Mouse (Mus musculus) embryo, embryonic 10 days (tissue): ENCODE measurements around the gene Gm6812.
"Not testable (repeated sequence)": the region's sequence is repeated elsewhere in the genome, so short reads cannot be mapped to it uniquely, and the experiment has no call there.

ENCODE experiments used
- DNase-seq: peaks from one replicate; pipeline ENCODE4 v3.0.0-alpha.2; 2015; ENCODE audit warnings: low spot score

Gm6812 gene

GRCm38 (mm10) chrX:68892953-68893352 is at the start of gene Gm6812:
Gene Gm6812 (minus strand): TSS chrX:68893053.
- not testable (repeated sequence) for DNase-seq

- no peak for DNase-seq
Observed at GRCm38 (mm10) chrX:68865145-68865544, 27.7 kb downstream of the Gm6812 start.
